Mouse (Mus musculus) limb, embryonic 14.5 days (tissue): ENCODE data around the gene Tomm20. TPM values are rescaled to one million over a fixed set of nuclear protein-coding genes. Genes with fewer than 3 reads are reported as not detected.

Experiments used
- ATAC-seq: fragments of 200-750 bp; cut with Nextera tagmentation; 2 replicates; pipeline ENCODE4 v1.8.0; 2017; ENCODE audit warnings: low read depth, moderate number of reproducible peaks, moderate TSS enrichment; ENCODE audit not compliant: low FRiP score
- DNase-seq: peaks from one replicate; pipeline ENCODE4 v3.0.0-alpha.2; 2015; ENCODE audit warnings: low spot score
- H3K27ac ChIP-seq: fragments of 300-500 bp; sonication (generic); replicated peaks from 2 replicates; pipeline ENCODE4 v1.5.1; 2014; ENCODE audit warnings: low read depth, mild to moderate bottlenecking, low read length, moderate library complexity, mixed read lengths
- H3K27me3 ChIP-seq: fragments of 300-500 bp; sonication (generic); 2 replicates; pipeline ENCODE4 v1.6.1; 2014; ENCODE audit warnings: low read length, mixed read lengths; ENCODE audit not compliant: control insufficient read depth, insufficient read depth
- H3K36me3 ChIP-seq: fragments of 300-500 bp; sonication (generic); 2 replicates; pipeline ENCODE4 v1.6.1; 2014; ENCODE audit warnings: mild to moderate bottlenecking, low read length, moderate library complexity, mixed read lengths; ENCODE audit not compliant: control insufficient read depth, insufficient read depth
- H3K4me1 ChIP-seq: fragments of 300-500 bp; sonication (generic); 2 replicates; pipeline ENCODE4 v1.6.1; 2014; ENCODE audit warnings: antibody characterized with exemption, low read length, mixed read lengths; ENCODE audit not compliant: control insufficient read depth, insufficient read depth
- H3K4me2 ChIP-seq: fragments of 300-500 bp; sonication (generic); replicated peaks from 2 replicates; pipeline ENCODE4 v1.6.1; 2014; ENCODE audit warnings: low read depth, mild to moderate bottlenecking, low read length, moderate library complexity; ENCODE audit not compliant: severe bottlenecking
- H3K4me3 ChIP-seq: fragments of 300-500 bp; sonication (generic); replicated peaks from 2 replicates; pipeline ENCODE4 v1.5.1; 2014; ENCODE audit warnings: low read length
- H3K9ac ChIP-seq: fragments of 300-500 bp; sonication (generic); 2 replicates; pipeline ENCODE4 v1.6.1; 2014; ENCODE audit warnings: mild to moderate bottlenecking, low read depth, low read length, moderate library complexity; ENCODE audit not compliant: severe bottlenecking
- H3K9me3 ChIP-seq: fragments of 300-500 bp; sonication (generic); 2 replicates; pipeline ENCODE4 v1.6.1; 2016; ENCODE audit warnings: low read length; ENCODE audit not compliant: control insufficient read depth
- POLR2A ChIP-seq: fragments of 200-500 bp; IDR thresholded peaks from 2 replicates; pipeline ENCODE4 v1.8.0; 2012; ENCODE audit warnings: inconsistent platforms, mild to moderate bottlenecking, moderate library complexity, borderline replicate concordance; ENCODE audit not compliant: insufficient read depth, insufficient read length; ENCODE audit errors: extremely low read depth
- WGBS: fragments of 180-500 bp; shearing (Covaris S2); extraction: QIAGEN DNeasy Blood & Tissue Kit; methylation state at CpG from one replicate; pipeline ENCODE4 v1.1.7; 2014; 5-methylcytosine and 5-hydroxymethylcytosine counted together
- polyA plus RNA-seq, 2 experiments: library from polyadenylated mRNA; depleted of rRNA in 1 of 2; stranded (reverse) in 1 of 2; unstranded in 1 of 2; fragments of >200 nt; fragmentation: Nextera tagmentation in 1 of 2; extraction: Ambion mirVana in 1 of 2; gene quantifications; 2 replicates each; pipeline versions ENCODE4 v1.2.1 to v1.2.3; 2012 to 2014

The Tomm20 gene
- polyA plus RNA-seq, 2 experiments: 210 to 251 TPM

DNA sequence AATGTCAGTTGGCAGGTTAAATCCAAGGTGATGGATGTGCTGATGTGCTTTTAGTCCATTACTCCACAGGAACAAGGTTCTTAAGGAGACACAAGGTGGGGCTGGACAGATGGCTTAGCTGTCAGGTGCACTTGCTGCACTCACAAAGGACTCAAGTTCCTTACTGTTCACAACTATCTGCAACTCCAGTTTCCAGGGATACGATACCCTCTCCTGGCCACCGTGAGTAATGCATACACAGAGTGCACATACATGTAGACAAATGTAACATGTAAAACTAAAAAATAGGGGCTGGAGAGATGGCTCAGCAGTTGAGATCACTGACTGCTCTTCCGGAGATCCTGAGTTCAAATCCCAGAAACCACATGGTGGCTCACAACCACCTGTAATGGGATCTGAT, 40.3 kb downstream of the Tomm20 start:
- Histone ChIP-seq H3K4me2 (no peak overlapping the region), H3K27ac (no peak overlapping the region), H3K4me3 (no peak overlapping the region), H3K4me1 (0 out of 2 replicates have a peak, but pooled peaks cover 7% of the 10 kb centered on the region), H3K27me3 (no peaks in the 10 kb centered on the region), H3K9me3 (no peaks in the 10 kb centered on the region), H3K36me3 (no peaks in the 10 kb centered on the region), H3K9ac (no peak overlapping the region)
- TF ChIP-seq POLR2A: no peak
- ATAC-seq (no peak), DNase-seq (no peak)
- 90% methylated on average over 3 of the region's 3 CpGs for WGBS

GRCm38 (mm10) chr8:126903927-126904326, 41.7 kb downstream of the Tomm20 start:
- no peaks in the 10 kb centered on the region for H3K27me3 ChIP-seq
- WGBS: 87% methylated on average over 9 of the region's 9 CpGs
- no peak overlapping the region for H3K9ac ChIP-seq
- no peaks in the 10 kb centered on the region for H3K36me3 ChIP-seq
- no peak for TF ChIP-seq POLR2A
- H3K4me2 ChIP-seq: no peak overlapping the region
- H3K9me3 ChIP-seq: no peaks in the 10 kb centered on the region
- H3K4me1 ChIP-seq: no peaks in the 10 kb centered on the region
- no peak overlapping the region for H3K27ac ChIP-seq
- no peak for ATAC-seq
- H3K4me3 ChIP-seq: no peak overlapping the region
- no peak for DNase-seq

GRCm38 (mm10) chr8:126903224-126903895, 42.3 kb downstream of the Tomm20 start:
- 59% methylated on average over 9 of the region's 9 CpGs for WGBS
- H3K27me3 ChIP-seq: no peaks in the 10 kb centered on the region
- no peak for TF ChIP-seq POLR2A
- no peak overlapping the region for H3K9ac ChIP-seq
- no peak for ATAC-seq
- no peaks in the 10 kb centered on the region for H3K4me1 ChIP-seq
- DNase-seq: no peak
- H3K4me2 ChIP-seq: no peak overlapping the region
- H3K9me3 ChIP-seq: no peaks in the 10 kb centered on the region
- no peak overlapping the region for H3K4me3 ChIP-seq
- H3K27ac ChIP-seq: no peak overlapping the region
- no peaks in the 10 kb centered on the region for H3K36me3 ChIP-seq

DNA sequence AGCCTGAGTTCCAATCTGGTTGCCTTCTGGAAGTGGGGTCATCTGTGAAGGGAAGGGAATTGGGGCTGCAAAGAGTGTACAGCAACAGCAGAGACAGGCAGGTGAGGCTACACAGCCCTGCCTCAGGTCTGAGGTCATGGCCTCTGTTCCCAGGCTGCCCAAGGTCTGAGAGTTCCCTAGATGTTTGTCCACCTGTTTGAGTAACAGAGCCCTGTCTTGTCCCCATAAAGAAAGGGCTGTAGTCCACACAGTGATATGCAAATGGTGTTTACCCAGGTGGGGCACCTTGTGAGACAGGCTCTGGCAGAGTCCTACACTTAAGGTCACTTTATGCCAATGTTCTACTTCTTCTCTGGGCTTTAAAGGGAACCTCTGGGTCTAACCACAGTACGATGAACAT, 44.0 kb downstream of the Tomm20 start:
- Histone ChIP-seq H3K4me3 (no peak overlapping the region), H3K4me1 (no peaks in the 10 kb centered on the region), H3K27ac (no peak overlapping the region), H3K9ac (no peak overlapping the region), H3K36me3 (no peaks in the 10 kb centered on the region), H3K4me2 (no peak overlapping the region), H3K27me3 (no peaks in the 10 kb centered on the region), H3K9me3 (no peaks in the 10 kb centered on the region)
- ATAC-seq: no peak
- WGBS: 87% methylated on average over 1 of the region's 1 CpGs
- no peak for TF ChIP-seq POLR2A
- DNase-seq: no peak

GRCm38 (mm10) chr8:126901049-126901448, 44.6 kb downstream of the Tomm20 start:
- H3K27me3 ChIP-seq: no peaks in the 10 kb centered on the region
- no peak overlapping the region for H3K9ac ChIP-seq
- WGBS: 65% methylated on average over 2 of the region's 2 CpGs
- no peaks in the 10 kb centered on the region for H3K4me1 ChIP-seq
- ATAC-seq: no peak
- no peak overlapping the region for H3K4me2 ChIP-seq
- DNase-seq: no peak
- no peak overlapping the region for H3K4me3 ChIP-seq
- no peak overlapping the region for H3K27ac ChIP-seq
- TF ChIP-seq POLR2A: no peak
- no peaks in the 10 kb centered on the region for H3K9me3 ChIP-seq
- no peaks in the 10 kb centered on the region for H3K36me3 ChIP-seq
